Mouse (Mus musculus): ENCODE results near the gene Sestd1.

The Sestd1 gene

DNA sequence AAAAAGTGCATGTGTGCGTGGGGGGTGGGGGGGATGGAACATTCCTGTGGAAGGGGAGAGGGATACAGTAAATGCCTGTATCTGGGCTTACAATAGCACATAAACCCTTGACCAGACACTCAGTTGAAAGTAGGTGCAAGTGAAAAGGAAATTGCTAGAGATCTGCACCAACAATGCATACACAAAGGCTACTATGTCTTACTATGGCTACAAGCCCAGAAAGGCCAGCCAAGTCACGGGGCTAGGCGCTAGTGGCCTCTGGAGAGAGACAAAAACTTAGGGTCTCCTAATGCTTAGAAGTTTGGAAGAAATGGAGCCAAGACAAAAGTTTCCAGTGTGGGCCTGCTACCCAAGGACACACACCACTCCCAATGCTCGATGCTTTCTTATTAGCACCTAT, 44.5 kb downstream of the Sestd1 start:
- in situ Hi-C loops (cut with MboI; ENCODE audit: unreplicated experiment in 2 of 2), result no loop called here

DNA sequence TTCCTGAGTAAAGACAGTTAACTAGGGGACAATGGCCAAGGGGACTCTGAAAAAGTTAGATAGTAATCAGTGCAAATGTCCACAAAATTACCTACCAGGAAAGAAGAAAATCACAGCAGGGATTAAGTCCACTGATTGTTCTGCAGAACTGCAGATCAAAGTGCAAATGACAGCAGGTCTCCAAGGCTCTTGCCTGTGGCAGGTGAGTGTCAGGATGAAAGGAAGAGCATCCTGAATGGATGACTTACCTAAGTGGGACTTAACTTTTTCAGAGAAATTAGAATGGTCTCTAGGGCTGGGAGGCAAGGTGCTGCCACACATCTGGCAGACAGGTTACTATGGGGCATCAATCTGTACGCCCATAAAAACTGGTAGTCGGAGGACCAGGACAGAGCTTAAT, 47.8 kb downstream of the Sestd1 start:
- in situ Hi-C loops (cut with MboI; ENCODE audit: unreplicated experiment in 2 of 2), result no loop called here

DNA sequence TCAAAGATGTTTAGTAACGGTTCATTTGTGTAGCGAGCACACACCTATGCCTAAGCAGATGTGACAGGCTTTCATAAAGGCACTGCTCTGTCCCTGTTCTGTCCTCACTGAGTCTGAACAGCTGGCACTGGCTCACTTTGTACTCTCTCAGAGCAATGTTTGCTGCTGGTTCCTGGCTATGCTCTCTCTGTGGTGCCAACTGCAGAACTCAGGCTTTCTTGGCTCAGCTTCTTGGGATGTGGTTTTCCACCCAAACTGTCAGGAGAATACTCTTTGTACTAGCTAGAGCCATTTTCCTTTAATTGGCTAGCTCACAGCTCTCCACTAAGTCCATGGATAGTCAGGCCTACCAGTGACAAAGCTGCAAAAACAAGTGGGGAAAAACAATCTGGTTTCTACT, 59.4 kb downstream of the Sestd1 start:
- in situ Hi-C loops (cut with MboI; ENCODE audit: unreplicated experiment in 2 of 2), result no loop called here

GRCm38 (mm10) chr2:77212885-77213284, 67.5 kb downstream of the Sestd1 start:
- in situ Hi-C loops (cut with MboI; ENCODE audit: unreplicated experiment in 2 of 2), result no loop called here

DNA sequence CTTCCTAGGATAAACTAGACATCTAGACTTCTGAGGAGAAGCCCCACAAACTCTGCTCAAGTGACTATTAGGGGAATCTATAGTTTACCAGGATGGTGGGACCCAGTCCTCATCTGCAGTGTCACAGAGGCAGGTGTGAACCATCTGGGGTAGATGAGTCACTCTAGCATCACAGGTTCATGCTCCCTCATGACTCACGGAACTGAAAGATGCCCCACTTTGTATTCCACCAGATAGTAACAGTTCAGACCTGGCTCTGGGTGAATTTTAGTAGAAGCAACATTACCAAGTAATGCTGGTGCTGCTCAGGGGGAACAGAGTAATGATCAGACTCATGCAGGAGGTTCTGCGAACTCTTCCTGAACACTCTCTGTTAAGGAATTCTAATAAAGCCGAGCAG, 73.4 kb downstream of the Sestd1 start:
- in situ Hi-C loops (cut with MboI; ENCODE audit: unreplicated experiment in 2 of 2), result no loop called here

GRCm38 (mm10) chr2:77203916-77204315, 76.5 kb downstream of the Sestd1 start:
- in situ Hi-C loops (cut with MboI; ENCODE audit: unreplicated experiment in 2 of 2), result no loop called here

- in situ Hi-C loops (cut with MboI; ENCODE audit: unreplicated experiment in 2 of 2), result no loop called here
These were observed 78.5 kb downstream of the Sestd1 start for GRCm38 (mm10) chr2:77201900-77202299.

- in situ Hi-C loops (cut with MboI; ENCODE audit: unreplicated experiment in 2 of 2), result no loop called here
These were observed 79.3 kb downstream of the Sestd1 start for GRCm38 (mm10) chr2:77200958-77201614.

DNA sequence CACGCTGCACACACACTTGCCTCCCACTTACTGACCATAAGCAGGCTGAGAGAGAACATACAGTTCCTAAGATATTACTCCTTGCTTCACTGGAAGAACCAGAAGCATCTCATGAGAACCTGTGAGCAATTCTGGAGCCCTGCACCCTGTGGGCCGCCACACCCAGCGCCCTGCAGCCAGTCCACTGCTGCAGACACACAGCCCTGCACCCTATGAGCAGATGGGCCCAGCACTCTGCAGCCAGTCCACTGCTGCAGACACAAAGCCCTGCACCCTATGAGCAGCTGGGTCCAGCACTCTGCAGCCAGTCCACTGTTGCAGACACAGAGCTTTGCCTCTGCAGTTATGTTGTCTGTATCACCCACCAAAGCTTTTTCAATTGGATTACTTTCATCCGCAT, 80.0 kb downstream of the Sestd1 start:
- in situ Hi-C loops (cut with MboI; ENCODE audit: unreplicated experiment in 2 of 2), result no loop called here

GRCm38 (mm10) chr2:77198246-77198645, 82.1 kb downstream of the Sestd1 start:
- in situ Hi-C loops (cut with MboI; ENCODE audit: unreplicated experiment in 2 of 2), result no loop called here

DNA sequence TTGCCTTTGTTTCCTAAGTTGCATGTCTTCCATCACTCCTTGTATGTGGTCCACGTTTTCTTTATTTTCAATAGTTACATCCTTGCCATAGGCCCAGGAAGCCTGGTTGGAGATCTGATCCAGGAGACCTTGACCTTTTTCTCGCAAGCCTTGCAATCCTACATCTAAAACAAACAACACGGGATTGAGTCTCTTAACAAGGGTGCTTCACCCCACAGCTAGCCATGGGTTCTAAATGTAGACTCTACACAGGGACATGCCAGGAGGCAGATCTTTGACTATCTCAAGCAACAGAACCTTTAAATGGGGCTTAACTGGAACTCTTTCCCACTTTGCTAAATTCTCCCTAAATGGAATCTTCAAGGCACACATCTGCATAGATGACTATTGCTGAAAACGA, 83.6 kb downstream of the Sestd1 start:
- in situ Hi-C loops (cut with MboI; ENCODE audit: unreplicated experiment in 2 of 2), result no loop called here

DNA sequence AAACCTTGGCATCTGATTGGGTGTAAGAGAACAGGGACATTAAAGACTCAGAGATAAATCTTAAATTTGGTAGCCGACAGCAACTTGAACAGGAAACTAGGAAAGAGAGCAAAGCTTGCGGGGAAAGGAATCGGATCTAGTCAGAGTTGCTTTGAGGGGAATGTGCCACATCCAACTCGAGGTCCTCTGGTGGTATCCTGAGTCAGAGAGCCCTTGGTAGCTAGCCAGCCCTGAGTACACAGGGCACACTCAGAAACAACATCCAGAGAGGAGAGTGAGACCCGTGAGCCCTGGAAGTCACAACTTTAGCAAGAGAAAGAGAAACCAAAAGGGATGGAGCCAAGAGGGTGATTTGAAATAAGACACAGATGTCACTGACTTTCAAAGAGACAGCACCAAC, 85.3 kb downstream of the Sestd1 start:
- in situ Hi-C loops (cut with MboI; ENCODE audit: unreplicated experiment in 2 of 2), result no loop called here

DNA sequence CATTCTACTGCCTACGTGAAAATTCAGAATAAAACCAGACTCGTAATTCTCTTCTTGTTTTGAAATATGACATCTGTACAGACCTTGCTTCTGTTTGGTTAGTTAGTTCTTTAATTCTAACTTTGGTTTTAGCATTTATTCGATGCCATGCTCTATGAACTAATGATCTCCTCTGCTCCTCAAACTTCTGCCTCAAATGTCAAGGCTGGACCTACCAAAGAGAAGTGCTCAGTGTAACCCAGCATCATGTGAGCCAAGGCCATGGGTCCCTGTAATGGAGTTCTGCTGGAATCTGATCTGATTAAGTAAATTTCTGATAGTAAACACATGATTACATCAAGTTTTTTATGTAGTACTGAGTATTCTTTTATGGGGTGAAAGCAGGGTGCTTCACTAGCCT, 88.6 kb downstream of the Sestd1 start:
- in situ Hi-C loops (cut with MboI; ENCODE audit: unreplicated experiment in 2 of 2), result no loop called here

GRCm38 (mm10) chr2:77190891-77191290, 89.5 kb downstream of the Sestd1 start:
- in situ Hi-C loops (cut with MboI; ENCODE audit: unreplicated experiment in 2 of 2), result no loop called here

GRCm38 (mm10) chr2:77190301-77190700, 90.1 kb downstream of the Sestd1 start:
- in situ Hi-C loops (cut with MboI; ENCODE audit: unreplicated experiment in 2 of 2), result no loop called here

GRCm38 (mm10) chr2:77189671-77190070, 90.7 kb downstream of the Sestd1 start:
- in situ Hi-C loops (cut with MboI; ENCODE audit: unreplicated experiment in 2 of 2), result no loop called here

DNA sequence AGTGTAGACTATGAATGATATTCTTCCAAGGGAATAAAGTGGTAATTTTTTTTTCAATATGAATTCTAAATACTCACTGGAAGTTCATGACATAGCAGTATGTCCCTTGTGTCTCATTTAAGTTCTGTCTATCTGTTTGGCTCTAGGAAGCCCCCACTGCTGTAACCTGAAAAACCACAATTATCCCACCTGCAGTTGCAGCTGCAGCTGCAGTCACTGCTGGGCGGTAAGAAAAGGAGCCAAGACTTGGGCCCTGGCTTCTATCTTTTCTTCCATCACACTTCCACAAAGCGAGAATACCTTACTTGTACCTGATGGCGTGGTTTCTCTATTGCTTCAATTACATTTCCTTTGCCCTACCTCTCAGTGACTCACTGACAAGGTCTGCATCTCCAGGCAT, 92.9 kb downstream of the Sestd1 start:
- in situ Hi-C loops (cut with MboI; ENCODE audit: unreplicated experiment in 2 of 2), result no loop called here

GRCm38 (mm10) chr2:77186912-77187311, 93.5 kb downstream of the Sestd1 start:
- in situ Hi-C loops (cut with MboI; ENCODE audit: unreplicated experiment in 2 of 2), result no loop called here

DNA sequence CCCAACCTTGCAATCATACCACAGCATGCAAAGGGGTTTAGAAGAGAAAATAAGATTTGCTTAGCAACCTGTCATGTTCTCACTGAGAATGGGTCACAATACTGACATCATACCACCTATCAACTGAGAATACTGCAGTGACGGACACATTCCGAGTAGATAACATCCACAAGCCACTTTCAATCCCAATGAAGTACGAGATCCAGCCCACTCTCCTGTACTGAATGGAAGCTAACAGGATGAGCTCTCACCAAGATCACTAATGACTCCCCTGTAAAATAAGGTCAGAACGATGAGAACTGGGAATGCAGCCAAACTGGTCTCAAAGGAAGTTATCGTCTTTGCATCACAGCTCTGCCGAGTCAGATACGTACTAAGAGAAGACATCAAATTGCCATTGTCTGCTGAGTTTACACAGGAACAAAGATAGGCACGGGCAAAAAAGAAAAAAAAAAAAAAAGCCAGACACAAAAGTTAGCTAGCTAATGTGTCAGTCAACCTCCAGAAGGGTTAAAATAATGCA, 96.3 kb downstream of the Sestd1 start:
- in situ Hi-C loops (cut with MboI; ENCODE audit: unreplicated experiment in 2 of 2), result no loop called here

DNA sequence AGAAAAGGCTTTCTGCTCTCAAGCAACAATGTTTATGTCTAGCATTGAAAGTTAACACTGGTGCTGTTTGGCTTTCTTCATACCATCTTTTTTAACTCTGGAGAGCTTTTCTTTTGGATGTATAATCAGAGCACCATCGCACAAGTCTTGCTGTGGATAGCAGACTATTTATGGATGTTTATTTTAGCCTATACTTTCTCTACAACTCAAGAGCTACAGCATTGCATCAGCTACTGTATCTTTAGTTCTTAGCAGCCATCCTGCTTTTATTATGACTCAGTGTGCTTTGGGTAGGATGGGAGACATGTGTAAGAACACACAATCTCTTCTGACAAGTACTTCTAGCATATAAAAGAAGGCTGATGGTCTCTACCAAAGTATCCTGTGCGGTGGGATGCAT, 96.7 kb downstream of the Sestd1 start:
- in situ Hi-C loops (cut with MboI; ENCODE audit: unreplicated experiment in 2 of 2), result no loop called here

DNA sequence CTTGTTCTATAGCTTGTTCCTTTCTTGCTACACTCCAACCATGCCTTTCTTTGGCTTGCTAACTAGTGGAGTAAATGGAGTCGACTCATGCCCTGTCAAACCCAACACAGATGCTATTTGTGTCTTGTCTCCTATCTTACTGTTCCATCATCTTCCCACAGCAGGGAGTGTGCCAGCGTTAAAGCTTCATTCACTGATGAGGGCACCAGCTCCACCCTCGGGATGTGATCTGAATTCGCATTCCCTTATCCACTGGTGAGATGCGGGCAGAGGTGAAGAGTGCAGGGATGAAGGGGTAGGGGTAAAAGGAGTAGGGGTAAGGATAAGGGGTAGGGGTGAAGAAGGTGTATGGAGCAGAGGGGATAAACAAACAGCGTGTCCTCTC, 97.4 kb downstream of the Sestd1 start:
- in situ Hi-C loops (cut with MboI; ENCODE audit: unreplicated experiment in 2 of 2), result no loop called here

DNA sequence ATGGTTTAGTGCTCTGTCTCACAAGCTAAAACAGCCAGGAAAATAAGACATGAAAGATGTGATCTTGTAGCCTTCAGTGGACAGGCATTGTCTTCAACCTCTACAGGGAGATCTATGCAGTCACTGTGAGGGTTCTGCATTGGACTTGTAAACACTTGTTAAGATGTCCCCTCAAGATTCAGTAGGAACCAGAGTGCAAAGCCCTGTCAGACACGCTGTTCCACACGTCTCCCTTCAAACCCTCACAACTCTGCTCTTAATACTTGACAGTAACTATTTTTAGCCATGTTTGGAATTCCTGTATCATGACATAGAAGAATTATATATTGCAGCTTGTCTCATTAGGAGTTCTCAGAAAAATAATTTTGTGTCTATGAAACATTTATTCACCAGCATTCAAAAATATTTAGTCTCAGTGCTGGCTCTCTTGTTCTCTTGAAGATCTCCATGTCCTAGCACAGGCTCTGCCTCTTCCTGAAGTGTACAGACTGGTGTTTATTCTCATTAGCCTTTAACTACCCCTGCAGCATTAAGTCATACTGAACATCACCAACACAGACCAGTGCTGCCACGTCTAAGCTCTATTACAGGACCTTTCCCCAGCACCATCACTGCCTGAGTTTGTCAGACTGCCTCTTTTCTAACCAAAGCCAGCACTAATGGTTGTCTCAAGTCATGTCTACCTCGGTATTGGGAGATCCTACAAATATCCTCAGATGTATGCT, 98.0 kb downstream of the Sestd1 start:
- in situ Hi-C loops (cut with MboI; ENCODE audit: unreplicated experiment in 2 of 2), result no loop called here

All from v-Abl transformed pro-B cells (cell line).